Mouse (Mus musculus): ENCODE results near the gene Zfp280b. TPM values are rescaled to one million over a fixed set of nuclear protein-coding genes. Genes with fewer than 3 reads are reported as not detected.
"Not testable (repeated sequence)": the region's sequence is repeated elsewhere in the genome, so short reads cannot be mapped to it uniquely, and the experiment has no call there.

The Zfp280b gene
- polyA plus RNA-seq, 1 experiment from 2014 or later: 16.6 TPM

DNA sequence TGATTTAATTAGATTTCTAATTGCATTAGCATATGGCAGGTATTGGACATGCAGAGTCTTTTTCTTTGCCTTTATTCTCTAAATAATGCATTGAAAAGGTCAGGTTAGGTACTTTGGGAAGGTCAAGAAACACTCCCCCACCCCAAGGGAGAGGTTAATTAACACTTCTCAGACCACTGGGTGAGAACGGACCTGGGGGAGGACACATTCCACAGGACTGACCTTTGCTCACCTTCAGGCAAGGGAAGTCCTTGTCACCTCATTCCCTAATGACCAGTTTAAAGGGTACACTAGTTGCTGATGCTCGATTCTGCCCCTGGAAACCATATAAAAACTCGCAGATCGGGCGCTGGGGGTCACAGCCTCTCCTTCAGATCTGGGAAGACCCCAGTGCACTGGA is 3.2 kb upstream of the Zfp280b start:
- DNase-seq (ENCODE audit: low spot score): no peak

GRCm38 (mm10) chr10:76030496-76030895 is 2.0 kb upstream of the Zfp280b start:
- DNase-seq (ENCODE audit: low spot score): no peak

DNA sequence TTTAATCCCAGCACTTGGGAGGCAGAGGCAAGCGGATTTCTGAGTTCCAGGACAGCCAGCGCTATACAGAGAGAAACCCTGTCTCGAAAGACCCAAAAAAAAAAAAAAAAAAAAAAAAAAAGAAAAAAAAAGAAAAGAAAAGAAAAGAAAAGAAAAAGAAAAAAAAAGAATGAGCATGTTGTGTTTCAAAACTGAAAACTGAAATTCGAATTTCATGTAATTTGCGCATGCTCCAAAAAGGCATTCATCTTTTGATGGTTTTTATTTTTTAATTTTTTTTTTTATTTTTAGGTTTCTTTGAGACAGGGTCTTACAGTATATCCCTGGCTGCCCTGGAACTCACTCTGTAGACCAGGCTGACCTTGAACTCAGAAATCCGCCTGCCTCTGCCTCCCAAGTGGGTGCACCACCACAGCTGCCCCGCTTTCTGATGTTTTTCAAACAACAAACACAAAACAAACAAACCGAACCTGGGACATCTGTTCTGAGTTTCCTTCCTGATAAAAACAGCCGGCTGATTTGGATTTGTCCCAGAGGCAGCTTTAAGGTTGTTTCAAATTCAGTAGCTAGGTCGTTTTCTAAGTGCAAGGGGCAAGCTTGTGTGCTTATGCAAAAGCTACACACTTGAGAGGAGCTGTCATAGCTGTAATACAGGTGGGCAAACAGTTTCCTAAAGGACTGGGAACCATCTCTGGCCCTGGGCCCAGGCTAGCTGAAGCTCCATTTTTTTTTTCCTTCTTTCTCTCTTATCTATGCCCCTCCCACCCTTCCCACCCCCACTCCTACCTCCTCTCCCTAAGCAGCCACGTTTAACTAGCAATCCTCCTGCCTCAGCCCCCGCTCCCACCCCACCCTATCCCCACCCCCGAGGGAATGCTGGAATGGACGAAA is 694 bp upstream of the Zfp280b start:
- no peak for DNase-seq (ENCODE audit: low spot score)

DNA sequence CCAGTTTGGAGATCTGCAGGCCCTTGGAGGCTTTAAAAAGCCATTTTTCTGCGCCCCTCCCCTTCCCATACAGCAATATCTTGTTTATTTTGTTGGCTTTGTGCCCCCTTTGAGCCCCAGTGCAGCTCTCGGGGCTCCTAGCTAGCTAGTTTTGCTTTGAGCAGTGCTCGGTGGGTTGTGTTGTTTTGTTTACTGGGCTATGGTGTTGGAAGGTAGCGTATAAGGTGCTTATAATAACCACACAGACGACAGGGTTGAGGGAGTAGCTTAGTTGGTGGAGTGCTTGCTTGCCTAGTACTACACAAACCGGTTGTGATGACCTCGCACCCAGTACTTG is 637 bp downstream of the Zfp280b start:
- no peak for DNase-seq (ENCODE audit: low spot score)

DNA sequence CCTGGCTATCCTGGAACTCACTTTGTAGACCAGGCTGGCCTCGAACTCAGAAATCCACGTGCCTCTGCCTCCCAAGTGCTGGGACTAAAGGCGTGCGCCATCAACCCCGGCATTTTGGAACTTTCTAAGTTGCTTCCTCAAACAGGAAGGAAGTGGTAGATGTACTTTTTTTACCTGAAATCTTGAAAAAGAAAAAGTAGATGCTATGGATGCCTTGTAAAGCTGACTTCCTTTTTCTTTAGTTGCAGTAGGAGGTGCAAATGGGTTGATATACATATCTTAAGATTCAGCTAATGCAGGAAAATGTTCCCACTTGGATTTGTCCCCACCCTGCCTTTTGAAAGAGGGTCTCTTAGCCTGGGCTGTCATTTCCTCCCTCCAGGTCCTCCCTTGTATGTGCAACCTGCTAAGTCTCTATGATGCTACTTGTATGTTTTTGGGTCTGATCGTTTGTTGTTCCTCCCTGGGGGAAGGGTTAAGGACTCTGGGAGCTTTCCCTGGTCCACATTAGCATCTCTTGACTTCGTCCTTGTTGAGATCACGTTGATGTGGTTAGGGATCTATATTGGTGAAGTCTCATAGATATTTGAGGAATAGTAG is 1.7 kb downstream of the Zfp280b start:
- DNase-seq (ENCODE audit: low spot score): peak; percentile 9

DNA sequence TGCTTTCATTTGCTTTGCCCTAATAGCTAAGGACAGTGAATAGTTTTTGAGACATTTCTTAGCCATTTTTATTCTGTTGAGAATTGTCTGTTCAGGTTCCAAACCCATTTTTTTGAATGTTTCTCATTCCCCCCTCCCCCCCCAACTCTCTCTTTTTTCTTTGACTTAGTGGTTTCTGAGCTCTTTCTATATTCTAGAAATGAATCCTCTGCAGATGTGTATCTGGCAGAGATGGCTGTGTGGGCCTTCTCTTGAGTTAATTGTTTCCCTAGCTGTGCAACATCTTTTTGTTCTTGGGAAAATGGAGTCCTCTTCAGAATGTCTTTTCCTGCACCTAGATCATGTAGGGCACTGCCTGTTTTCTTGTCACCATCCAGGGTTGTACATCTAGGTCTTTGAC is 2.8 kb downstream of the Zfp280b start:
- no peak for DNase-seq (ENCODE audit: low spot score)

- no peak for DNase-seq (ENCODE audit: low spot score)
These were observed 4.5 kb downstream of the Zfp280b start for GRCm38 (mm10) chr10:76036962-76037361.

DNA sequence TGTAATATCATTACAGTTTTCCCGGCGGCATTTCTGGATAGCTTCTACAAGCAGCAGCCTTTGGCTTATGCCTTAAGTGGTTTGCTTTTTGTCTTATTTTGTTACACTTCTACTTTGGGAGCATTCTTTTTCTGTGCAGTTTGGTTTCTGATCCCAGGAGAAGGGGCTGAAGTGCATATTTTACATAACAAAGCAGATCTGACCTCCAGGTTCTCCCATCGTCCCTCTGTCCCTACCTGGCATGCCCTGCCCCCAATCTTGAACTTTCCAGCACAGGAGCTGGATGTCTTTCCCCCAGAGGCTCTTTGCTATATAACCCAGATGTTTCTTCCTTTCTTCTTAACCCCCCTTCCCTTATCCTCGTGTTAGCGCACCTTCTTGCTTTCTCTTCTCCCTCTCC is 12.9 kb downstream of the Zfp280b start:
- DNase-seq (ENCODE audit: low spot score): no peak

DNA sequence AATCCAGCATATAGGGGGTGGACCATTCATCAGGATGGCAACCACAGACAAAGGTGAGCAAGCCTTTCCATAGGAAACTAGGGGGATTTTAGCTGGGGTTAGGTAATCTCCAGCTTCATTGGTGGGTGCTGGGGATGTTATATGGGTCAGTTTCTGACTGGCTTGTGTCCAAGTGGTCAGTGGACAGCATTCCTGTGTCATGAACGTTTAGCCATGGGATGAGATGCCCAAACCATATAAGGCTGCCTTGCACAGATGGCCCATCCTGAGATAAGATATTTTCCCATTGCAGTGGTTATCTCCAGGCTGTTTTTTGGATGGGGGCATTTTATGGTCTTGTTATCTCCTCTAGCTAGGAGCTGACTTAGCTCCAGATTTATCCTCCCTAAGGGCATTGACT is 14.3 kb downstream of the Zfp280b start:
- DNase-seq (ENCODE audit: low spot score): no peak

DNA sequence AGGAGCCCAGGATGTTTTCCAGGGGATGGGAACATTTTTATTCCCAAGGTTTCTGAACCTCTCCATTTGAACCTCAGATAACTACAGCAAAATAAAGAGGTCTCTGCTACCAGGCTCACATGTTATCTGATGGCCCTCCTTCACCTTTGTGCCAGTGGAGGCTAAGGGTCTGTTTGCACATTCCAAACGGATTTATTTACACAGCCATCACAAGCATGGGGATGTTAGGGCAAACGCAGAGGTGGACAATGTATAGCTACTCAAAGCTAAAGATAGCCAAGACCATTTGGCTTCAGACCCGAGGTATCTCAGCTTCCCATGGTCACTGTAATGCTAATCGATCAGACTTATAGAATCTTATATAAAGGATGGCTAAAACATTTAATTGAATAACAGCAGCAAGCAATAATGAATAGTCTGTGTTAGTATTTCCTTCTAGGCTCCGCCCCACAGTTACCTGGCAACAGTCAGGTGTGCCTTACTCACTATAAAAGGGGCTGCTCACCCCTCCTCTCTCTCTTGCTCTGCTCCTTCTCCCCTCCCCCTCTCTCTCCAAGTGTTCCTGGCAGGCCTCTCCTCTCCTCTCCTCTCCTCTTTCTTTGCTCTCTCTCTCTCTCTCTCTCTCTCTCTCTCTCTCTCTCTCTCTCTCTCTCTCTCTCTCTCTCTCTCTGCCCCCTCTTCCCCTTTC is 14.9 kb downstream of the Zfp280b start:
- DNase-seq (ENCODE audit: low spot score): no peak

GRCm38 (mm10) chr10:76048967-76049366 is 16.5 kb downstream of the Zfp280b start:
- DNase-seq (ENCODE audit: low spot score): no peak

- DNase-seq (ENCODE audit: low spot score): no peak
These were observed 19.4 kb downstream of the Zfp280b start for GRCm38 (mm10) chr10:76051860-76052259.

- no peak for DNase-seq (ENCODE audit: low spot score)
These were observed 30.0 kb downstream of the Zfp280b start for GRCm38 (mm10) chr10:76062439-76062838.

- peak; percentile 29 for DNase-seq (ENCODE audit: low spot score)
These were observed 35.5 kb downstream of the Zfp280b start for GRCm38 (mm10) chr10:76067674-76068613.

DNA sequence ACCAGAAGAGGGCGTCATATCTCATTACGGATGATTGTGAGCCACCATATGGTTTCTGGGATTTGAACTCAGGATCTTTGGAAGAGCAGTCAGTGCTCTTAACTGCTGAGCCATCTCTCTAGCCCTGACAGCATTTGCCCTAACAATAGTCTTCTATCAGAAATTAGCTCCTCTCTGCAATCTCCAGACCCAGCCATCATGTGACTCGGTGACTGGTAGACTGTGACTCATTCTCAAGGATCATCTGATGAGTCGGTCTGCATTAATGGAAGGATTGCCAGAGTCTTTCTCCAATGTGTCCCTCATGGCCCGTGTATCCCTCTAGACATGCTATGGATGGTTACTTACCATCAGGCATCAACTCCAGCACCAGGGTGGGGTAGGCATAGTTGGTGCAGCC is 39.6 kb downstream of the Zfp280b start:
- DNase-seq (ENCODE audit: low spot score): not testable (repeated sequence)

- not testable (repeated sequence) for DNase-seq (ENCODE audit: low spot score)
These were observed 44.6 kb downstream of the Zfp280b start for GRCm38 (mm10) chr10:76077008-76077407.

Small RNA genes within 50 kb of the gene (microRNA-seq; reads per million reads assigned to microRNA genes)
- not detected for gene Mir6409 (ENCODE audit: borderline number of aligned reads)

Other genes starting within 250 kb of the Zfp280b start
- gene Gstt1, start 234.1 kb upstream of the Zfp280b start, polyA plus RNA-seq (2015; fragmentation: Nextera tagmentation; extraction: Ambion mirVana): 2.2 and 2.8 TPM in 2 replicates
- 0.14 and 0.18 TPM in 2 replicates for gene Gstt4, start 210.1 kb upstream of the Zfp280b start, polyA plus RNA-seq (2015; fragmentation: Nextera tagmentation; extraction: Ambion mirVana)
- gene Gstt2, start 195.2 kb upstream of the Zfp280b start, polyA plus RNA-seq (2015; fragmentation: Nextera tagmentation; extraction: Ambion mirVana): 77.5 and 78.6 TPM in 2 replicates
- gene Mif, start 172.4 kb upstream of the Zfp280b start, polyA plus RNA-seq (2015; fragmentation: Nextera tagmentation; extraction: Ambion mirVana): 1,368 and 1,597 TPM in 2 replicates
- 1.1 and 1.2 TPM in 2 replicates for gene Derl3, start 139.2 kb upstream of the Zfp280b start, polyA plus RNA-seq (2015; fragmentation: Nextera tagmentation; extraction: Ambion mirVana)
- gene Smarcb1, start 111.0 kb upstream of the Zfp280b start, polyA plus RNA-seq (2015; fragmentation: Nextera tagmentation; extraction: Ambion mirVana): 138 and 140 TPM in 2 replicates
- 21.6 and 22.2 TPM in 2 replicates for gene Chchd10, start 99.5 kb upstream of the Zfp280b start, polyA plus RNA-seq (2015; fragmentation: Nextera tagmentation; extraction: Ambion mirVana)
- 7.9 and 8.6 TPM in 2 replicates for gene Mmp11, start 96.2 kb upstream of the Zfp280b start, polyA plus RNA-seq (2015; fragmentation: Nextera tagmentation; extraction: Ambion mirVana)
- gene Gm867, start 92.0 kb upstream of the Zfp280b start, polyA plus RNA-seq (2015; fragmentation: Nextera tagmentation; extraction: Ambion mirVana): 0.39 and 0.46 TPM in 2 replicates
- 1.9 and 2.0 TPM in 2 replicates for gene Vpreb3, start 89.6 kb upstream of the Zfp280b start, polyA plus RNA-seq (2015; fragmentation: Nextera tagmentation; extraction: Ambion mirVana)
- 0.94 and 1.3 TPM in 2 replicates for gene Gm5134, start 78.1 kb upstream of the Zfp280b start, polyA plus RNA-seq (2015; fragmentation: Nextera tagmentation; extraction: Ambion mirVana)
- not detected in 2 replicates for gene Slc5a4b, start 78.3 kb downstream of the Zfp280b start, polyA plus RNA-seq (2015; fragmentation: Nextera tagmentation; extraction: Ambion mirVana)
- gene Slc5a4a, start 114.8 kb downstream of the Zfp280b start, polyA plus RNA-seq (2015; fragmentation: Nextera tagmentation; extraction: Ambion mirVana): not detected in 2 replicates
- 13.7 and 15.4 TPM in 2 replicates for gene Prmt2, start 205.2 kb downstream of the Zfp280b start, polyA plus RNA-seq (2015; fragmentation: Nextera tagmentation; extraction: Ambion mirVana)
- 0.14 and 0.27 TPM in 2 replicates for gene S100b, start 221.2 kb downstream of the Zfp280b start, polyA plus RNA-seq (2015; fragmentation: Nextera tagmentation; extraction: Ambion mirVana)

All from thymus, postnatal 0 days (tissue).